Mouse (Mus musculus): Measurements from ENCODE around the gene Ap3b1. TPM values are rescaled to one million over a fixed set of nuclear protein-coding genes. Genes with fewer than 3 reads are reported as not detected.
A peak's percentile ranks its signal among the peaks of the same experiment; 100 is the strongest.

The Ap3b1 gene
- total RNA-seq, 2 experiments from 2014 or later: 70.3 to 87.4 TPM

GRCm38 (mm10) chr13:94372066-94372465 lies 13.3 kb downstream of the Ap3b1 start:
- no peak for ATAC-seq (replicated peaks; ENCODE audit: poor library complexity, severe bottlenecking)

GRCm38 (mm10) chr13:94374131-94374530 lies 15.4 kb downstream of the Ap3b1 start:
- no peak for ATAC-seq (replicated peaks; ENCODE audit: poor library complexity, severe bottlenecking)

GRCm38 (mm10) chr13:94375526-94376390 lies 17.0 kb downstream of the Ap3b1 start:
- ATAC-seq (replicated peaks; ENCODE audit: poor library complexity, severe bottlenecking): no peak

- no peak for ATAC-seq (replicated peaks; ENCODE audit: poor library complexity, severe bottlenecking)
These were observed 20.2 kb downstream of the Ap3b1 start for GRCm38 (mm10) chr13:94379006-94379405.

- peak; percentile 68 for ATAC-seq (replicated peaks; ENCODE audit: poor library complexity, severe bottlenecking)
These were observed 22.7 kb downstream of the Ap3b1 start for GRCm38 (mm10) chr13:94381427-94381826.

- ATAC-seq (replicated peaks; ENCODE audit: poor library complexity, severe bottlenecking): peak; percentile 81
These were observed 23.3 kb downstream of the Ap3b1 start for GRCm38 (mm10) chr13:94381829-94382675.

- ATAC-seq (replicated peaks; ENCODE audit: poor library complexity, severe bottlenecking): no peak
These were observed 26.3 kb downstream of the Ap3b1 start for GRCm38 (mm10) chr13:94384931-94385570.

- peak; percentile 30; the same call in 1 of the 2 replicates for ATAC-seq (replicated peaks; ENCODE audit: poor library complexity, severe bottlenecking)
These were observed 29.8 kb downstream of the Ap3b1 start for GRCm38 (mm10) chr13:94388566-94388965.

GRCm38 (mm10) chr13:94389541-94389940 lies 30.8 kb downstream of the Ap3b1 start:
- no peak for ATAC-seq (replicated peaks; ENCODE audit: poor library complexity, severe bottlenecking)

GRCm38 (mm10) chr13:94392282-94392681 lies 33.5 kb downstream of the Ap3b1 start:
- no peak for ATAC-seq (replicated peaks; ENCODE audit: poor library complexity, severe bottlenecking)

GRCm38 (mm10) chr13:94394486-94394885 lies 35.7 kb downstream of the Ap3b1 start:
- ATAC-seq (replicated peaks; ENCODE audit: poor library complexity, severe bottlenecking): no peak

- ATAC-seq (replicated peaks; ENCODE audit: poor library complexity, severe bottlenecking): no peak
These were observed 37.0 kb downstream of the Ap3b1 start for GRCm38 (mm10) chr13:94395763-94396162.

- ATAC-seq (replicated peaks; ENCODE audit: poor library complexity, severe bottlenecking): no peak
These were observed 37.7 kb downstream of the Ap3b1 start for GRCm38 (mm10) chr13:94396392-94396920.

- ATAC-seq (replicated peaks; ENCODE audit: poor library complexity, severe bottlenecking): no peak
These were observed 40.0 kb downstream of the Ap3b1 start for GRCm38 (mm10) chr13:94398568-94399374.

GRCm38 (mm10) chr13:94400465-94400864 lies 41.7 kb downstream of the Ap3b1 start:
- ATAC-seq (replicated peaks; ENCODE audit: poor library complexity, severe bottlenecking): 0 out of 2 replicates have a peak, but pooled peaks have one; percentile 25

GRCm38 (mm10) chr13:94423600-94423999 lies 64.8 kb downstream of the Ap3b1 start:
- ATAC-seq (replicated peaks; ENCODE audit: poor library complexity, severe bottlenecking): no peak

GRCm38 (mm10) chr13:94429567-94429966 lies 70.8 kb downstream of the Ap3b1 start:
- ATAC-seq (replicated peaks; ENCODE audit: poor library complexity, severe bottlenecking): no peak

GRCm38 (mm10) chr13:94439386-94439785 lies 80.6 kb downstream of the Ap3b1 start:
- ATAC-seq (replicated peaks; ENCODE audit: poor library complexity, severe bottlenecking): no peak

GRCm38 (mm10) chr13:94441199-94441598 lies 82.4 kb downstream of the Ap3b1 start:
- ATAC-seq (replicated peaks; ENCODE audit: poor library complexity, severe bottlenecking): no peak

- no peak for ATAC-seq (replicated peaks; ENCODE audit: poor library complexity, severe bottlenecking)
These were observed 84.7 kb downstream of the Ap3b1 start for GRCm38 (mm10) chr13:94443411-94443810.
